Mouse (Mus musculus) forebrain, embryonic 16.5 days (tissue): ENCODE data around the gene Ccdc182. TPM values are rescaled to one million over a fixed set of nuclear protein-coding genes. Genes with fewer than 3 reads are reported as not detected.
A peak's percentile ranks its signal among the peaks of the same experiment; 100 is the strongest.

Source experiments
- ATAC-seq: fragments of 200-750 bp; cut with Nextera tagmentation; 2 replicates; pipeline ENCODE4 v1.8.0; 2017; ENCODE audit warnings: mild to moderate bottlenecking, moderate library complexity
- H3K27ac ChIP-seq: fragments of 300-500 bp; sonication (generic); 2 replicates; pipeline ENCODE4 v1.5.1; 2014; ENCODE audit warnings: low read length, control low read depth
- H3K27me3 ChIP-seq: fragments of 300-500 bp; sonication (generic); replicated peaks from 2 replicates; pipeline ENCODE4 v1.6.1; 2014; ENCODE audit warnings: low read length; ENCODE audit not compliant: control insufficient read depth, insufficient read depth
- H3K36me3 ChIP-seq: fragments of 300-500 bp; sonication (generic); 2 replicates; pipeline ENCODE4 v1.6.1; 2014; ENCODE audit not compliant: control insufficient read depth, insufficient read depth
- H3K4me1 ChIP-seq: fragments of 300-500 bp; sonication (generic); replicated peaks from 2 replicates; pipeline ENCODE4 v1.6.1; 2014; ENCODE audit warnings: low read length; ENCODE audit not compliant: control insufficient read depth, insufficient read depth
- H3K4me2 ChIP-seq: fragments of 300-500 bp; sonication (generic); 2 replicates; pipeline ENCODE4 v1.6.1; 2014; ENCODE audit warnings: mild to moderate bottlenecking, low read length, control low read depth
- H3K4me3 ChIP-seq: fragments of 300-500 bp; sonication (generic); replicated peaks from 2 replicates; pipeline ENCODE4 v1.5.1; 2014; ENCODE audit warnings: mild to moderate bottlenecking, low read length, control low read depth
- H3K9ac ChIP-seq: fragments of 300-500 bp; sonication (generic); replicated peaks from 2 replicates; pipeline ENCODE4 v1.6.1; 2014; ENCODE audit warnings: low read depth, low read length, control low read depth
- H3K9me3 ChIP-seq: fragments of 300-500 bp; sonication (generic); 2 replicates; pipeline ENCODE4 v1.6.1; 2016; ENCODE audit warnings: low read length; ENCODE audit not compliant: control insufficient read depth
- WGBS: fragments of 180-500 bp; shearing (Covaris S2); extraction: QIAGEN DNeasy Blood & Tissue Kit; methylation state at CpG from one replicate; pipeline ENCODE4 v1.1.7; 2014; 5-methylcytosine and 5-hydroxymethylcytosine counted together
- polyA plus RNA-seq: library from polyadenylated mRNA; unstranded; fragments of >200 nt; fragmentation: Nextera tagmentation; extraction: Ambion mirVana; gene quantifications from 2 replicates; pipeline ENCODE4 v1.2.1, GENCODE M21; 2015

Ccdc182 gene
- not detected in 2 replicates for polyA plus RNA-seq

- Histone ChIP-seq H3K4me2 (peak within 1 kb of the TSS; percentile 41), H3K4me1 (peaks cover 10% of the 10 kb centered on the region), H3K9ac (no peak within 1 kb of the TSS), H3K27me3 (no peaks in the 10 kb centered on the region), H3K9me3 (no peaks in the 10 kb centered on the region), H3K27ac (no peak within 1 kb of the TSS), H3K4me3 (peak within 1 kb of the TSS; percentile 0; the same call in 1 of the 2 replicates), H3K36me3 (no peaks in the 10 kb centered on the region)
- ATAC-seq = no peak
- 37% methylated on average over 20 of the region's 20 CpGs for WGBS
Measured at GRCm38 (mm10) chr11:88293631-88294393, at the start of gene Ccdc182. Gene Ccdc182, plus strand, starts transcription at chr11:88294058.

GRCm38 (mm10) chr11:88245581-88246170, 48.2 kb upstream of the Ccdc182 start:
- 82% methylated on average over 14 of the region's 14 CpGs for whole genome bisulfite sequencing
- no peaks in the 10 kb centered on the region; the same call in 1 of the 2 replicates for H3K27me3 ChIP-seq
- H3K27ac ChIP-seq = no peak overlapping the region
- H3K9ac ChIP-seq = no peak overlapping the region
- no peaks in the 10 kb centered on the region for H3K9me3 ChIP-seq
- H3K36me3 ChIP-seq = no peaks in the 10 kb centered on the region
- H3K4me3 ChIP-seq = no peak overlapping the region
- peaks cover 5% of the 10 kb centered on the region for H3K4me1 ChIP-seq
- no peak overlapping the region for H3K4me2 ChIP-seq
- ATAC-seq = no peak

- H3K4me3 ChIP-seq = no peak overlapping the region
- no peak overlapping the region for H3K9ac ChIP-seq
- H3K27ac ChIP-seq = no peak overlapping the region
- no peaks in the 10 kb centered on the region for H3K36me3 ChIP-seq
- no peak for ATAC-seq
- H3K4me1 ChIP-seq = peaks cover 10% of the 10 kb centered on the region
- no peaks in the 10 kb centered on the region for H3K9me3 ChIP-seq
- H3K4me2 ChIP-seq = no peak overlapping the region
- WGBS = 66% methylated on average over 5 of the region's 5 CpGs
- H3K27me3 ChIP-seq = no peaks in the 10 kb centered on the region
Measured at GRCm38 (mm10) chr11:88248636-88249035, 45.2 kb upstream of the Ccdc182 start.

GRCm38 (mm10) chr11:88250568-88250967, 43.3 kb upstream of the Ccdc182 start:
- H3K9ac ChIP-seq = no peak overlapping the region
- H3K27me3 ChIP-seq = no peaks in the 10 kb centered on the region
- no peak for ATAC-seq
- H3K27ac ChIP-seq = no peak overlapping the region
- H3K9me3 ChIP-seq = no peaks in the 10 kb centered on the region
- no peak overlapping the region for H3K4me3 ChIP-seq
- H3K4me2 ChIP-seq = no peak overlapping the region
- H3K4me1 ChIP-seq = peaks cover 15% of the 10 kb centered on the region
- no peaks in the 10 kb centered on the region for H3K36me3 ChIP-seq
- WGBS = 89% methylated on average over 3 of the region's 3 CpGs

- ATAC-seq = no peak
- no peak overlapping the region for H3K4me2 ChIP-seq
- H3K27me3 ChIP-seq = no peaks in the 10 kb centered on the region
- 86% methylated on average over 7 of the region's 7 CpGs for WGBS
- peaks cover 15% of the 10 kb centered on the region for H3K4me1 ChIP-seq
- H3K9me3 ChIP-seq = no peaks in the 10 kb centered on the region
- no peak overlapping the region for H3K27ac ChIP-seq
- no peak overlapping the region for H3K9ac ChIP-seq
- no peaks in the 10 kb centered on the region for H3K36me3 ChIP-seq
- no peak overlapping the region for H3K4me3 ChIP-seq
Measured at GRCm38 (mm10) chr11:88251295-88251694, 42.6 kb upstream of the Ccdc182 start.

- Histone ChIP-seq H3K4me3 (peak overlapping the region; percentile 23), H3K27me3 (no peaks in the 10 kb centered on the region)
- WGBS = 16% methylated on average over 22 of the region's 22 CpGs
Measured at GRCm38 (mm10) chr11:88251972-88252766, 41.7 kb upstream of the Ccdc182 start.

GRCm38 (mm10) chr11:88252767-88253513, 40.9 kb upstream of the Ccdc182 start:
- H3K36me3 ChIP-seq = no peaks in the 10 kb centered on the region
- H3K9me3 ChIP-seq = no peaks in the 10 kb centered on the region
- ATAC-seq = peak; percentile 54; the same call in 1 of the 2 replicates
- H3K9ac ChIP-seq = no peak overlapping the region; the same call in 1 of the 2 replicates
- no peak overlapping the region for H3K4me2 ChIP-seq
- no peak overlapping the region for H3K4me3 ChIP-seq
- peaks cover 15% of the 10 kb centered on the region for H3K4me1 ChIP-seq
- WGBS = 27% methylated on average over 10 of the region's 18 CpGs
- H3K27me3 ChIP-seq = no peaks in the 10 kb centered on the region
- H3K27ac ChIP-seq = peak overlapping the region; percentile 21; the same call in 1 of the 2 replicates

More at GRCm38 (mm10) chr11:88251972-88252766, 41.7 kb upstream of the Ccdc182 start:
- Histone ChIP-seq H3K9me3 (no peaks in the 10 kb centered on the region), H3K27ac (peak overlapping the region; percentile 21; the same call in 1 of the 2 replicates), H3K4me2 (peak overlapping the region; percentile 48), H3K9ac (peak overlapping the region; percentile 22), H3K36me3 (no peaks in the 10 kb centered on the region), H3K4me1 (peaks cover 15% of the 10 kb centered on the region)
- ATAC-seq = peak; percentile 96

- H3K4me2 ChIP-seq = no peak overlapping the region
Measured at GRCm38 (mm10) chr11:88253514-88254167, 40.2 kb upstream of the Ccdc182 start.

More at GRCm38 (mm10) chr11:88253514-88254167, 40.2 kb upstream of the Ccdc182 start:
- H3K27me3 ChIP-seq = no peaks in the 10 kb centered on the region
- H3K4me3 ChIP-seq = no peak overlapping the region
- no peak overlapping the region for H3K9ac ChIP-seq
- no peak for ATAC-seq
- H3K4me1 ChIP-seq = peaks cover 15% of the 10 kb centered on the region
- WGBS = 35% methylated on average over 7 of the region's 7 CpGs
- no peaks in the 10 kb centered on the region for H3K36me3 ChIP-seq
- no peak overlapping the region for H3K27ac ChIP-seq
- no peaks in the 10 kb centered on the region for H3K9me3 ChIP-seq
